Mouse (Mus musculus) mouse trophoblast stem cell (cell line): ENCODE data around the gene Ksr1.

Source experiments
- in situ Hi-C, 2 experiments: fragments of 300-500 bp; cut with MseI, MboI; formaldehyde crosslinking; loops; 2 replicates in 1 of 2; 3 replicates in 1 of 2; pipeline ENCODE4 v1.15.1; 2025

Ksr1 gene

GRCm38 (mm10) chr11:79125775-79126174 is 20.4 kb downstream of the Ksr1 start:
- in situ Hi-C loops: no loop called here

- in situ Hi-C loops: no loop called here
Observed at GRCm38 (mm10) chr11:79122556-79122955, 23.7 kb downstream of the Ksr1 start.

- in situ Hi-C loops: no loop called here
Observed at GRCm38 (mm10) chr11:79120087-79120486, 26.1 kb downstream of the Ksr1 start.

- in situ Hi-C loops: no loop called here
Observed at GRCm38 (mm10) chr11:79118918-79119377, 27.3 kb downstream of the Ksr1 start.

- in situ Hi-C loops: no loop called here
Observed at GRCm38 (mm10) chr11:79116665-79117064, 29.5 kb downstream of the Ksr1 start.

- in situ Hi-C loops: no loop called here
Observed at GRCm38 (mm10) chr11:79115659-79116058, 30.5 kb downstream of the Ksr1 start.

GRCm38 (mm10) chr11:79114061-79114460 is 32.1 kb downstream of the Ksr1 start:
- in situ Hi-C loops: no loop called here

- in situ Hi-C loops: no loop called here
Observed at GRCm38 (mm10) chr11:79113397-79113796, 32.8 kb downstream of the Ksr1 start.

- in situ Hi-C loops: no loop called here
Observed at GRCm38 (mm10) chr11:79112559-79113302, 33.5 kb downstream of the Ksr1 start.

GRCm38 (mm10) chr11:79111864-79112558 is 34.2 kb downstream of the Ksr1 start:
- in situ Hi-C loops: no loop called here

GRCm38 (mm10) chr11:79110446-79110845 is 35.8 kb downstream of the Ksr1 start:
- in situ Hi-C loops: no loop called here

GRCm38 (mm10) chr11:79107934-79108333 is 38.3 kb downstream of the Ksr1 start:
- in situ Hi-C loops: no loop called here

GRCm38 (mm10) chr11:79104998-79105397 is 41.2 kb downstream of the Ksr1 start:
- in situ Hi-C loops: no loop called here

GRCm38 (mm10) chr11:79104538-79104937 is 41.7 kb downstream of the Ksr1 start:
- in situ Hi-C loops: no loop called here

- in situ Hi-C loops: no loop called here
Observed at GRCm38 (mm10) chr11:79104096-79104495, 42.1 kb downstream of the Ksr1 start.

- in situ Hi-C loops: no loop called here
Observed at GRCm38 (mm10) chr11:79103461-79103869, 42.7 kb downstream of the Ksr1 start.

GRCm38 (mm10) chr11:79102280-79102679 is 43.9 kb downstream of the Ksr1 start:
- in situ Hi-C loops: no loop called here

- in situ Hi-C loops: no loop called here
Observed at GRCm38 (mm10) chr11:79101568-79101967, 44.6 kb downstream of the Ksr1 start.

- in situ Hi-C loops: no loop called here
Observed at GRCm38 (mm10) chr11:79099032-79099431, 47.2 kb downstream of the Ksr1 start.

- in situ Hi-C loops: no loop called here
Observed at GRCm38 (mm10) chr11:79097736-79098135, 48.5 kb downstream of the Ksr1 start.

GRCm38 (mm10) chr11:79096673-79097072 is 49.5 kb downstream of the Ksr1 start:
- in situ Hi-C loops: no loop called here

- in situ Hi-C loops: no loop called here
Observed at GRCm38 (mm10) chr11:79095713-79096112, 50.5 kb downstream of the Ksr1 start.

- in situ Hi-C loops: no loop called here
Observed at GRCm38 (mm10) chr11:79094727-79095126, 51.5 kb downstream of the Ksr1 start.
